Mouse (Mus musculus) natural killer cell, adult 2 months (primary cell): ENCODE results near the gene Srpk2.

Experiments used
- DNase-seq, 2 experiments: peaks; one replicate each; pipeline ENCODE4 v3.0.0; 2022; ENCODE audit warnings: low spot score in 2 of 2

Gene Srpk2

GRCm38 (mm10) chr5:23502317-23502937 is 182.0 kb downstream of the Srpk2 start:
- no peak for DNase-seq

GRCm38 (mm10) chr5:23501582-23502316 is 182.7 kb downstream of the Srpk2 start:
- no peak for DNase-seq

GRCm38 (mm10) chr5:23500715-23501114 is 183.7 kb downstream of the Srpk2 start:
- DNase-seq, result no peak

GRCm38 (mm10) chr5:23499257-23499656 is 185.2 kb downstream of the Srpk2 start:
- no peak for DNase-seq

GRCm38 (mm10) chr5:23497920-23498319 is 186.5 kb downstream of the Srpk2 start:
- no peak for DNase-seq

- no peak for DNase-seq
These were observed 187.5 kb downstream of the Srpk2 start for GRCm38 (mm10) chr5:23496933-23497332.

- no peak for DNase-seq
These were observed 188.0 kb downstream of the Srpk2 start for GRCm38 (mm10) chr5:23496396-23496795.

GRCm38 (mm10) chr5:23490797-23491196 is 193.6 kb downstream of the Srpk2 start:
- no peak for DNase-seq

GRCm38 (mm10) chr5:23489231-23489630 is 195.2 kb downstream of the Srpk2 start:
- no peak for DNase-seq

GRCm38 (mm10) chr5:23483811-23484210 is 200.6 kb downstream of the Srpk2 start:
- no peak for DNase-seq

GRCm38 (mm10) chr5:23473098-23473873 is 211.1 kb downstream of the Srpk2 start:
- DNase-seq, result peak in 1 of 2 experiments; percentile 21

- DNase-seq, result no peak
These were observed 217.9 kb downstream of the Srpk2 start for GRCm38 (mm10) chr5:23466546-23466945.

- no peak for DNase-seq
These were observed 219.7 kb downstream of the Srpk2 start for GRCm38 (mm10) chr5:23464743-23465142.

- DNase-seq, result no peak
These were observed 220.2 kb downstream of the Srpk2 start for GRCm38 (mm10) chr5:23464247-23464646.

GRCm38 (mm10) chr5:23461688-23462087 is 222.7 kb downstream of the Srpk2 start:
- no peak for DNase-seq

GRCm38 (mm10) chr5:23453561-23453960 is 230.9 kb downstream of the Srpk2 start:
- peak; percentile 21 to 32 for DNase-seq
